Comparison of ENCODE assay signal across 19 mouse cellular contexts in genomic region chr14:8256881-8257280, GRCm38 (mm10). TPM values are rescaled to one million over a fixed set of nuclear protein-coding genes. Genes with fewer than 3 reads are reported as not detected.
"Had no signal": no experiment of that assay in that cellular context is flagged by ENCODE, and none has a peak within 500 bp of the region (broad histone marks: within the 10 kb centered on the region; RNA-seq: fewer than 3 reads in every experiment).

No protein-coding gene starts in this region.

- H3K27me3 ChIP-seq: neural tube, embryonic 12.5 days; stomach, embryonic 15.5 days had no signal

- H3K27ac ChIP-seq: neural tube, embryonic 12.5 days; stomach, embryonic 15.5 days had no signal

- H3K4me1 ChIP-seq: stomach, embryonic 15.5 days had no signal

- H3K9me3 ChIP-seq: neural tube, embryonic 12.5 days; stomach, embryonic 15.5 days had no signal

- H3K4me3 ChIP-seq: neural tube, embryonic 12.5 days; stomach, embryonic 15.5 days had no signal

- DNase-seq: kidney, postnatal 4 days; lung, embryonic 14.5 days; lung, postnatal 10 days; lung, postnatal 36 days; midbrain, embryonic 14.5 days; retina, postnatal 1 day; right cerebral cortex, postnatal 25 days; spleen, adult 18-20 months; thymus, postnatal 25 days had no signal

- H3K36me3 ChIP-seq: neural tube, embryonic 12.5 days; stomach, embryonic 15.5 days had no signal

- ATAC-seq: hindbrain, embryonic 16.5 days; intestine, embryonic 16.5 days had no signal

- H3K9ac ChIP-seq: lung, embryonic 14.5 days; neural tube, embryonic 12.5 days; stomach, embryonic 15.5 days had no signal

- H3K4me2 ChIP-seq: lung, embryonic 14.5 days; midbrain, embryonic 11.5 days; neural tube, embryonic 12.5 days; stomach, embryonic 15.5 days had no signal

RNA-seq across cellular contexts. Expression of gene Acox2, which starts 2.3 kb away (rescaled TPM):
- total RNA-seq: layer of hippocampus, adult 18-20 months; left cerebral cortex, postnatal 36 days; megakaryocyte-erythroid progenitor cell, adult 5-6 weeks; neutrophil, adult 5-6 weeks had no signal
- polyA plus RNA-seq: limb, embryonic 11.5 days; midbrain, embryonic 11.5 days; midbrain, embryonic 14.5 days; neural tube, embryonic 12.5 days had no signal
